Mouse (Mus musculus) limb, embryonic 12.5 days (tissue): ENCODE results near the gene Siglech. TPM values are rescaled to one million over a fixed set of nuclear protein-coding genes. Genes with fewer than 3 reads are reported as not detected.

Experiments used
- ATAC-seq: fragments of 200-750 bp; cut with Nextera tagmentation; 2 replicates; pipeline ENCODE4 v1.8.0; 2017; ENCODE audit warnings: low read depth, moderate TSS enrichment; ENCODE audit not compliant: insufficient number of reproducible peaks, insufficient read depth, low FRiP score, low TSS enrichment
- H3K27ac ChIP-seq: fragments of 300-500 bp; sonication (generic); 2 replicates; pipeline ENCODE4 v1.5.1; 2016; ENCODE audit warnings: mild to moderate bottlenecking, moderate library complexity
- H3K27me3 ChIP-seq: fragments of 300-500 bp; sonication (generic); 2 replicates; pipeline ENCODE4 v1.6.1; 2016; ENCODE audit warnings: mild to moderate bottlenecking, moderate library complexity
- H3K36me3 ChIP-seq: fragments of 300-500 bp; sonication (generic); 2 replicates; pipeline ENCODE4 v1.6.1; 2016; ENCODE audit warnings: mild to moderate bottlenecking, moderate library complexity
- H3K4me1 ChIP-seq: fragments of 300-500 bp; sonication (generic); replicated peaks from 2 replicates; pipeline ENCODE4 v1.6.1; 2016
- H3K4me2 ChIP-seq: fragments of 300-500 bp; sonication (generic); 2 replicates; pipeline ENCODE4 v1.6.1; 2016; ENCODE audit warnings: mild to moderate bottlenecking, moderate library complexity
- H3K4me3 ChIP-seq: fragments of 300-500 bp; sonication (generic); replicated peaks from 2 replicates; pipeline ENCODE4 v1.5.1; 2016; ENCODE audit warnings: mild to moderate bottlenecking
- H3K9ac ChIP-seq: fragments of 300-500 bp; sonication (generic); replicated peaks from 2 replicates; pipeline ENCODE4 v1.6.1; 2016; ENCODE audit warnings: mild to moderate bottlenecking, moderate library complexity
- H3K9me3 ChIP-seq: fragments of 300-500 bp; sonication (generic); 2 replicates; pipeline ENCODE4 v1.6.1; 2016; ENCODE audit warnings: mild to moderate bottlenecking, moderate library complexity
- WGBS: fragments of 180-500 bp; shearing (Covaris S2); methylation state at CpG from one replicate; pipeline ENCODE4 v1.1.7; 2016; 5-methylcytosine and 5-hydroxymethylcytosine counted together
- polyA plus RNA-seq: library from polyadenylated mRNA; unstranded; fragments of >200 nt; fragmentation: Nextera tagmentation; extraction: Ambion mirVana; gene quantifications from 2 replicates; pipeline ENCODE4 v1.2.1, GENCODE M21; 2016

The Siglech gene
- polyA plus RNA-seq = 0.45 and 0.68 TPM in 2 replicates

DNA sequence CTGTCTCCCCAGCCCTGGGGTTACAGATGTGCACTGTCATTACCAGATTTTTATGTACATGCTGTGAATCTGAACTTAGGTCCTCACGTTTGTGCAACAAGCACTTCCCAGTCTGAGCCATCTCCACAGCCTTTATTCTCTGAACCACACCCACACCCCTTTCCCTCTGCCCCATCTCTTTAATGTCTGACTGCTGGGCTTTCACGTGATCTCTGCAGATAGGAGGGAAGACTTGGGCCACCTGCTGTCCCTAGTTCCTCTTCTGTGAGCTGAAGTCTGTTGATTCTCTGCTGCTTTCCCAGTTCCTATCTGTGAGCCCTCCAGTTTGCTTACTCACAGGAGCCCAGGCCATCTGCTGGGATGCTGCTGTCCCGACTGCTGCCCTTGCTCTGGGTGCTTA, at the start of gene Siglech:
Siglech (plus strand) TSS at position 253 of the 400 bp plus-strand sequence.
- 39% methylated on average over 3 of the region's 3 CpGs for WGBS

DNA sequence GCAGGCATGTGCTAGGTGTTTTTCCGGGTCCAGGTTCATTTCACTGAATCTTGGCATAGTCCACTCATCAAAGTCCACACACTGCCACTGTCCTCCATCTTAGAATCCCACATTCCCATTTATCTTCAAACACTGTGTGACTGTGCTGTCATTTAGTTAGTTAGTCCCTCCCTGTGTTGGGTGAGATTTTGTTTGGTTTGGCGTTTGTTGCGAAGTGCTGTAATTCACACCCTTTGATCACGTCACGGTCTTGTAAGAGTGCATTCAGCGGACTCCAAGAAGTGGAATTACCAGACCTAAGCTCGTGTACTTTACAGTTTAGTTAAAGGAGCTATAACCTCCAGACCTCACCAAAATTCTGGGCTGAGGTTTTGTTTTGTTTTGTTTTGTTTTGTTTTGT, 45.3 kb upstream of the Siglech start:
- H3K9ac ChIP-seq = no peak overlapping the region
- H3K9me3 ChIP-seq = no peaks in the 10 kb centered on the region
- no peak for ATAC-seq
- H3K27ac ChIP-seq = no peak overlapping the region
- no peak overlapping the region for H3K4me3 ChIP-seq
- WGBS = 63% methylated on average over 7 of the region's 7 CpGs
- H3K4me1 ChIP-seq = no peaks in the 10 kb centered on the region
- no peak overlapping the region for H3K4me2 ChIP-seq
- H3K36me3 ChIP-seq = no peaks in the 10 kb centered on the region
- H3K27me3 ChIP-seq = no peaks in the 10 kb centered on the region

More for the DNA sequence above, at the start of gene Siglech:
- H3K9ac ChIP-seq = no peak within 1 kb of the TSS
- H3K9me3 ChIP-seq = no peaks in the 10 kb centered on the region
- no peak for ATAC-seq
- H3K36me3 ChIP-seq = no peaks in the 10 kb centered on the region
- H3K4me3 ChIP-seq = no peak within 1 kb of the TSS
- no peaks in the 10 kb centered on the region for H3K4me1 ChIP-seq
- H3K4me2 ChIP-seq = no peak within 1 kb of the TSS
- H3K27me3 ChIP-seq = no peaks in the 10 kb centered on the region
- no peak within 1 kb of the TSS for H3K27ac ChIP-seq

- H3K9me3 ChIP-seq = no peaks in the 10 kb centered on the region
- 77% methylated on average over 1 of the region's 1 CpGs for WGBS
- H3K27me3 ChIP-seq = no peaks in the 10 kb centered on the region
- H3K9ac ChIP-seq = no peak overlapping the region
- H3K27ac ChIP-seq = no peak overlapping the region
- H3K4me1 ChIP-seq = no peaks in the 10 kb centered on the region
- H3K36me3 ChIP-seq = no peaks in the 10 kb centered on the region
- ATAC-seq = no peak
- H3K4me2 ChIP-seq = no peak overlapping the region
- H3K4me3 ChIP-seq = no peak overlapping the region
Observed at GRCm38 (mm10) chr7:55728903-55729302, 39.1 kb upstream of the Siglech start.

DNA sequence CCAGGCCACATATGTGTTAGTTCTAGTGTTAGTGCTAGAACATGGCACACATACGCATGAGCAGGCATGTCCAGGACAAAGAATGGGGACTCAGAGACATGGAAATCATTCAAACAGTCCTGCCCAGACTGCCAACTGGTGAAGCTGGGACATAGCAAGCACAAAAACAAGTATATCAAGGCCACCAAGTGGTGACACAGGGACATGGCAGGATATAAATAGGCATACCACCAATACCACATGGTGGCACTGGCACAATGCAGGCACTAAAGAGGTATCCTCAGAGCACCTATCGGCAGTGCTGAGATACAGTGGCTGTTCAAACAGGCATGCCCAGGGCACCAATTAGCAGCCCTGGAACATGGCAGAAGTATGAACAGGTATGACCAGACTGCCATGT, 33.5 kb upstream of the Siglech start:
- Histone ChIP-seq H3K4me1 (no peaks in the 10 kb centered on the region), H3K4me3 (no peak overlapping the region), H3K9me3 (no peaks in the 10 kb centered on the region), H3K27me3 (no peaks in the 10 kb centered on the region), H3K27ac (no peak overlapping the region), H3K36me3 (no peaks in the 10 kb centered on the region), H3K9ac (no peak overlapping the region), H3K4me2 (no peak overlapping the region)
- no peak for ATAC-seq
- 98% methylated on average over 2 of the region's 2 CpGs for WGBS

- no peaks in the 10 kb centered on the region for H3K36me3 ChIP-seq
- no peak overlapping the region for H3K27ac ChIP-seq
- no peak overlapping the region for H3K9ac ChIP-seq
- H3K4me2 ChIP-seq = no peak overlapping the region
- H3K27me3 ChIP-seq = no peaks in the 10 kb centered on the region
- no peak for ATAC-seq
- H3K4me1 ChIP-seq = no peaks in the 10 kb centered on the region
- H3K4me3 ChIP-seq = no peak overlapping the region
- WGBS = 50% methylated on average over 4 of the region's 4 CpGs
- H3K9me3 ChIP-seq = no peaks in the 10 kb centered on the region
Observed at GRCm38 (mm10) chr7:55737125-55737912, 30.7 kb upstream of the Siglech start.

DNA sequence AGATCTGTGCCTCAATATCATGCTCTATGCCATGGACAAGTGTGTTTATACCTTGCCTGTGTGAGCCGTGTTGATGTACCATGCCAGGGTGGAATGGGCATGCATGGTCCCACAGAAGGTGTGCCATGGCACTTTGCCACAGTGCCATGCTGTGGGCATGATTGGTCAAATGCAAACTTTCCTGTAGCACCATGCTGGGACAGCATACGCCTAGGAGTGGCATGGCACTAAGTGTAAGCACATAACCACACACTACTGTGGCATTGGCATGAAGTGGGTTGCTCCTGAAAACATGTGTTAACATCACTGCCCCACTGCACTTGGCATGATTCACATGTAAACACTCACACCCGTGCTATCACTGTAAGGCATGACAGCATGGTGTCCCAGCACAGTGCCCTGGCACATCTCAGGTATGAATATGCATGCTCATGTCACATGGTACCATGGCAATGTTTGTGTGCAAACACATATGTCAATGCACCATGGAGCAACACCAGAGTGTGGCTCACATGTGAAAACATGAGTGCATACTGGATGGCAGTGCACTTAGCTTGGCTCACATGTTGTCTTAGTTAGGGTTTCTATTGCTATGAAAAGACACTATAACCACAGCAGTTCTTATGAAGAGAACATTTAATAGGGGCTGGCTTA, 24.2 kb upstream of the Siglech start:
- WGBS = 77% methylated on average over 3 of the region's 3 CpGs
- Histone ChIP-seq H3K36me3 (no peaks in the 10 kb centered on the region), H3K27ac (no peak overlapping the region), H3K4me3 (no peak overlapping the region), H3K9ac (no peak overlapping the region), H3K27me3 (no peaks in the 10 kb centered on the region), H3K4me1 (no peaks in the 10 kb centered on the region), H3K9me3 (no peaks in the 10 kb centered on the region), H3K4me2 (no peak overlapping the region)
- no peak for ATAC-seq

DNA sequence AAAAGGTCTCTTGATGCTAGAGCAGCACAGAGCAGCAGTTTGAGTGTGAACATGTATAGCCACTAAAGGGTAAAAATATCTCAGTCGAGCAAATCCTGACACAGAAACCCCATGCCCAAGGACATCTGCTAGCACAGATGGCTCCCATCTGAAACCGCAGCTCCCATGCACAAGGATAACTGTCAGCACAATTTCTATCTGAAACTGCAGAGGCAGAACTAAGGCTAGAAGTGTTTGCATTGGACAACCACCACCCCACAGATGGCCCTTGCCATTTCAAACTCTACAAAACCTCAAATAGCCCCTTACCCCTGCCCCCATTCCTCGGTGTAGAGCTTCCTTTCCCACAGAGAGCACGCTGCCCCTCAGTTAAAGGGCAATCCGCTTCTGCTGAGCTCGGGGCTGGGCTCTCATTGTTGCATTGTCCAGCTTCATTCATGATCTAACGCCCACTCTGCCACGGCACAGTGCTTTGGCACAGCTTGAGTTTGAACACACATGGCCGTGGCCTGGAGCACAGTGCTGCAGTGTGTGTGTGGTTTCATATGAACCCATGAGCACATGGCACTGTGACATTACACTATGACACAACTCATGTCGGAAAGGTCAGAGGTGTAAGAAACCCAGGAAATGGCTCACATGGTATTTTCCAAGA, 23.3 kb upstream of the Siglech start:
- H3K27me3 ChIP-seq = no peaks in the 10 kb centered on the region
- no peak overlapping the region for H3K4me3 ChIP-seq
- no peaks in the 10 kb centered on the region for H3K9me3 ChIP-seq
- no peaks in the 10 kb centered on the region for H3K36me3 ChIP-seq
- H3K4me1 ChIP-seq = no peaks in the 10 kb centered on the region
- no peak for ATAC-seq
- H3K9ac ChIP-seq = no peak overlapping the region
- WGBS = 78% methylated on average over 10 of the region's 10 CpGs
- no peak overlapping the region for H3K4me2 ChIP-seq
- H3K27ac ChIP-seq = no peak overlapping the region

GRCm38 (mm10) chr7:55750841-55751240, 17.1 kb upstream of the Siglech start:
- H3K9ac ChIP-seq = no peak overlapping the region
- no peak overlapping the region for H3K4me2 ChIP-seq
- H3K36me3 ChIP-seq = no peaks in the 10 kb centered on the region
- H3K27me3 ChIP-seq = no peaks in the 10 kb centered on the region
- ATAC-seq = no peak
- no peaks in the 10 kb centered on the region for H3K4me1 ChIP-seq
- no peaks in the 10 kb centered on the region for H3K9me3 ChIP-seq
- 77% methylated on average over 3 of the region's 3 CpGs for WGBS
- no peak overlapping the region for H3K27ac ChIP-seq
- H3K4me3 ChIP-seq = no peak overlapping the region

GRCm38 (mm10) chr7:55759346-55759745, 8.6 kb upstream of the Siglech start:
- Histone ChIP-seq H3K36me3 (no peaks in the 10 kb centered on the region), H3K9me3 (no peaks in the 10 kb centered on the region), H3K4me1 (no peaks in the 10 kb centered on the region), H3K27ac (no peak overlapping the region), H3K9ac (no peak overlapping the region), H3K27me3 (no peaks in the 10 kb centered on the region), H3K4me2 (no peak overlapping the region), H3K4me3 (no peak overlapping the region)
- no peak for ATAC-seq
- 66% methylated on average over 3 of the region's 3 CpGs for WGBS

DNA sequence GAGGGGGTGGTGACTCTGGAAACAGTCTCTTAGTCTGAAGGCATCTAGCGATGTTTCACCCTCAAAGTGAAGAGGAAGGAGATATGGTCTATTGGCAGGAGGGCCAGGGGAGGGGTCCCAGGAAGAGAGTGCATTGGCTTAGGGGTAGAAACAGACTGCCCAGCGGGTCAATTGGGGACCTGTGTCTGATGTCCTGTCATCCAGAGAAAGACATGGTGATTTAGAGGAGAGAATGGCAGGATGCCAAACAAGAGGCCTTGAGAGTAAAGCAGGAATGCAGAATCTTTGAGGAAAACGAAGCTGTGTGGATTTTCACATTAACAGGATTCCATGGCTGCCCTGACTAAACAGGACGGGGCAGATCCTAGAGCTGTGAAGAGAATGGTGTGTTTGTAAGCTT, 12.0 kb downstream of the Siglech start:
- H3K9me3 ChIP-seq = no peaks in the 10 kb centered on the region
- no peak overlapping the region for H3K4me2 ChIP-seq
- 71% methylated on average over 4 of the region's 4 CpGs for WGBS
- H3K27ac ChIP-seq = no peak overlapping the region
- no peak overlapping the region for H3K4me3 ChIP-seq
- no peak overlapping the region for H3K9ac ChIP-seq
- H3K36me3 ChIP-seq = no peaks in the 10 kb centered on the region
- ATAC-seq = no peak
- no peaks in the 10 kb centered on the region for H3K4me1 ChIP-seq
- no peaks in the 10 kb centered on the region for H3K27me3 ChIP-seq

- 54% methylated on average over 3 of the region's 3 CpGs for WGBS
- H3K9me3 ChIP-seq = no peaks in the 10 kb centered on the region
- no peak for ATAC-seq
- no peak overlapping the region for H3K9ac ChIP-seq
- H3K36me3 ChIP-seq = no peaks in the 10 kb centered on the region
- H3K4me1 ChIP-seq = no peaks in the 10 kb centered on the region
- H3K27me3 ChIP-seq = no peaks in the 10 kb centered on the region
- no peak overlapping the region for H3K4me2 ChIP-seq
- no peak overlapping the region for H3K27ac ChIP-seq
- no peak overlapping the region for H3K4me3 ChIP-seq
Observed at GRCm38 (mm10) chr7:55782493-55782892, 14.5 kb downstream of the Siglech start.
